Mouse (Mus musculus) midbrain, embryonic 13.5 days (tissue): ENCODE results near the gene Car11. TPM values are rescaled to one million over a fixed set of nuclear protein-coding genes. Genes with fewer than 3 reads are reported as not detected.

Experiments used
- ATAC-seq: fragments of 200-750 bp; cut with Nextera tagmentation; 2 replicates; pipeline ENCODE4 v1.8.0; 2017; ENCODE audit warnings: mild to moderate bottlenecking, moderate TSS enrichment, moderate library complexity
- H3K27ac ChIP-seq: fragments of 300-500 bp; sonication (generic); 2 replicates; pipeline ENCODE4 v1.5.1; 2015; ENCODE audit warnings: inconsistent platforms, mild to moderate bottlenecking, moderate library complexity
- H3K27me3 ChIP-seq: fragments of 300-500 bp; sonication (generic); 2 replicates; pipeline ENCODE4 v1.6.1; 2015; ENCODE audit warnings: mild to moderate bottlenecking, inconsistent platforms
- H3K36me3 ChIP-seq: fragments of 300-500 bp; sonication (generic); 2 replicates; pipeline ENCODE4 v1.6.1; 2015; ENCODE audit warnings: mild to moderate bottlenecking, inconsistent platforms
- H3K4me1 ChIP-seq: fragments of 300-500 bp; sonication (generic); replicated peaks from 2 replicates; pipeline ENCODE4 v1.6.1; 2015; ENCODE audit warnings: inconsistent platforms
- H3K4me2 ChIP-seq: fragments of 300-500 bp; sonication (generic); replicated peaks from 2 replicates; pipeline ENCODE4 v1.6.1; 2015; ENCODE audit warnings: moderate library complexity, mild to moderate bottlenecking, inconsistent platforms
- H3K4me3 ChIP-seq: fragments of 300-500 bp; sonication (generic); replicated peaks from 2 replicates; pipeline ENCODE4 v1.5.1; 2015; ENCODE audit warnings: mild to moderate bottlenecking, inconsistent platforms
- H3K9ac ChIP-seq: fragments of 300-500 bp; sonication (generic); replicated peaks from 2 replicates; pipeline ENCODE4 v1.6.1; 2015; ENCODE audit warnings: mild to moderate bottlenecking, inconsistent platforms
- H3K9me3 ChIP-seq: fragments of 300-500 bp; sonication (generic); 2 replicates; pipeline ENCODE4 v1.6.1; 2016; ENCODE audit warnings: mild to moderate bottlenecking, inconsistent platforms
- WGBS: fragments of 180-500 bp; shearing (Covaris S2); methylation state at CpG from one replicate; pipeline ENCODE4 v1.1.7; 2015; 5-methylcytosine and 5-hydroxymethylcytosine counted together
- polyA plus RNA-seq: library from polyadenylated mRNA; unstranded; fragments of >200 nt; fragmentation: Nextera tagmentation; extraction: Ambion mirVana; gene quantifications from 2 replicates; pipeline ENCODE4 v1.2.1, GENCODE M21; 2015

Car11 gene
- polyA plus RNA-seq, 1 experiment from 2014 or later = 40.0 TPM

- Histone ChIP-seq H3K27ac (no peak overlapping the region), H3K9ac (no peak overlapping the region), H3K4me3 (no peak overlapping the region), H3K9me3 (no peaks in the 10 kb centered on the region), H3K4me2 (no peak overlapping the region), H3K36me3 (no peaks in the 10 kb centered on the region), H3K27me3 (peaks cover 19% of the 10 kb centered on the region), H3K4me1 (no peaks in the 10 kb centered on the region)
- 67% methylated on average over 10 of the region's 10 CpGs for whole genome bisulfite sequencing
- peak; percentile 38 for ATAC-seq
Observed at GRCm38 (mm10) chr7:45739820-45740219, 40.2 kb downstream of the Car11 start.

DNA sequence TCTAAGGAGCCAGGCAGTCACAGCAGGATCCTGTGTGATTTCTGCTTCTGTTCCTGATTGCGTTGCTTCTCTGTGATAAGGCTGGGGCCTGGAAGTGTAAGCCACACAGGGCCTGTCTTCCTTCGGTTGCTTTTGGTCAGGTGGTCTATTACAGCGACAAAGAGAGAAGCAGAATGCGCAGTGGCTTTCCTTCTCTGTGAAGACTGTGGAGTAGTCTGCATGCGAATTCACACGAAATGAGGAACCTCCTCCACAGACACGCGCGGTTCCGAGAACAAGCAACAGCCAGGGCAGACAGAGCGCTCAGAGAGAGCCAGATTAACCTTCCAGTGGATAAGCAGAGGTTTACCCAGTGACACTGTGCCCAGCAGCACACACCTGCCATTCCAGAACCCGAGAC lies 41.7 kb downstream of the Car11 start:
- H3K36me3 ChIP-seq = no peaks in the 10 kb centered on the region
- H3K27me3 ChIP-seq = peaks cover 19% of the 10 kb centered on the region
- no peak overlapping the region for H3K27ac ChIP-seq
- no peaks in the 10 kb centered on the region for H3K9me3 ChIP-seq
- H3K4me2 ChIP-seq = no peak overlapping the region
- no peak for ATAC-seq
- WGBS = 87% methylated on average over 12 of the region's 12 CpGs
- no peaks in the 10 kb centered on the region for H3K4me1 ChIP-seq
- no peak overlapping the region for H3K4me3 ChIP-seq
- H3K9ac ChIP-seq = no peak overlapping the region

- H3K9me3 ChIP-seq = no peaks in the 10 kb centered on the region
- H3K9ac ChIP-seq = no peak overlapping the region
- H3K4me2 ChIP-seq = 0 out of 2 replicates have a peak overlapping the region, but pooled peaks have one; percentile 0
- peaks cover 19% of the 10 kb centered on the region for H3K27me3 ChIP-seq
- no peak overlapping the region for H3K4me3 ChIP-seq
- ATAC-seq = no peak
- no peaks in the 10 kb centered on the region for H3K4me1 ChIP-seq
- 33% methylated on average over 11 of the region's 11 CpGs for WGBS
- H3K27ac ChIP-seq = no peak overlapping the region
- no peaks in the 10 kb centered on the region for H3K36me3 ChIP-seq
Observed at GRCm38 (mm10) chr7:45741777-45742176, 42.1 kb downstream of the Car11 start.

GRCm38 (mm10) chr7:45742338-45742737 lies 42.7 kb downstream of the Car11 start:
- ATAC-seq = no peak
- Histone ChIP-seq H3K27me3 (peaks cover 19% of the 10 kb centered on the region), H3K9ac (no peak overlapping the region), H3K36me3 (no peaks in the 10 kb centered on the region), H3K4me3 (no peak overlapping the region), H3K4me2 (0 out of 2 replicates have a peak overlapping the region, but pooled peaks have one; percentile 0), H3K9me3 (no peaks in the 10 kb centered on the region), H3K4me1 (no peaks in the 10 kb centered on the region), H3K27ac (no peak overlapping the region)
- 29% methylated on average over 19 of the region's 19 CpGs for WGBS

DNA sequence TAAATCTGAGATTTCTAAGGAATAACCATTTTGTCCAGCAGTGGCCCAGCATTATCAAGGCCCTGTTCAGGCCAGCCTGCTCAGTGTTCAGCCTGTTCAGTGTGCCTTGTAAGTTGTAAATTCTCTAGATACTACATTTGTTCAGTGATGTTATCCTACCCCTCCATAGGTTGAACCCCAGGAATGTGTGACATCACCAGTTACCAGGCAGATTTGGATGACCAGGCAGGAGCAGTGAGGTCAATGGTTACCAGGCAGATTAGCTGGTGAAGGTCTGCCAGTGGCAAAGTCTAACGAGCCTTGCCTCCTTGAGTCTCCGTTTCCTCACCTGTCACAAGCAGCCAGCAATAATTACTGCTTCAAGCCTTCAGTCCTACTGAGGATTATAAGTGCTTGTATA lies 44.7 kb downstream of the Car11 start:
- Histone ChIP-seq H3K9me3 (no peaks in the 10 kb centered on the region), H3K27me3 (peaks cover 19% of the 10 kb centered on the region), H3K4me2 (no peak overlapping the region), H3K4me1 (peaks cover 3% of the 10 kb centered on the region), H3K36me3 (no peaks in the 10 kb centered on the region), H3K4me3 (no peak overlapping the region), H3K27ac (no peak overlapping the region), H3K9ac (no peak overlapping the region)
- 28% methylated on average over 2 of the region's 2 CpGs for WGBS
- ATAC-seq = no peak

- H3K36me3 ChIP-seq = no peaks in the 10 kb centered on the region
- whole genome bisulfite sequencing = 64% methylated on average over 6 of the region's 6 CpGs
- H3K9me3 ChIP-seq = no peaks in the 10 kb centered on the region
- peaks cover 11% of the 10 kb centered on the region for H3K27me3 ChIP-seq
- peaks cover 7% of the 10 kb centered on the region for H3K4me1 ChIP-seq
- H3K4me3 ChIP-seq = no peak overlapping the region
- no peak overlapping the region for H3K9ac ChIP-seq
- no peak overlapping the region for H3K27ac ChIP-seq
- H3K4me2 ChIP-seq = no peak overlapping the region
- ATAC-seq = no peak
Observed at GRCm38 (mm10) chr7:45746518-45746917, 46.9 kb downstream of the Car11 start.

- Histone ChIP-seq H3K36me3 (no peaks in the 10 kb centered on the region), H3K27me3 (peaks cover 2% of the 10 kb centered on the region; the same call in 1 of the 2 replicates), H3K4me1 (peaks cover 7% of the 10 kb centered on the region), H3K9me3 (no peaks in the 10 kb centered on the region), H3K4me2 (no peak overlapping the region), H3K4me3 (no peak overlapping the region), H3K9ac (no peak overlapping the region), H3K27ac (no peak overlapping the region)
- ATAC-seq = no peak
- 78% methylated on average over 5 of the region's 5 CpGs for WGBS
Observed at GRCm38 (mm10) chr7:45747450-45747849, 47.8 kb downstream of the Car11 start.

GRCm38 (mm10) chr7:45748110-45748509 lies 48.5 kb downstream of the Car11 start:
- H3K4me1 ChIP-seq = peaks cover 7% of the 10 kb centered on the region
- H3K36me3 ChIP-seq = no peaks in the 10 kb centered on the region
- H3K4me2 ChIP-seq = no peak overlapping the region
- no peak for ATAC-seq
- H3K9me3 ChIP-seq = no peaks in the 10 kb centered on the region
- 86% methylated on average over 7 of the region's 7 CpGs for WGBS
- no peaks in the 10 kb centered on the region for H3K27me3 ChIP-seq
- H3K4me3 ChIP-seq = no peak overlapping the region
- H3K9ac ChIP-seq = no peak overlapping the region
- H3K27ac ChIP-seq = no peak overlapping the region; the same call in 1 of the 2 replicates

GRCm38 (mm10) chr7:45749401-45749800 lies 49.8 kb downstream of the Car11 start:
- WGBS = 61% methylated on average over 8 of the region's 10 CpGs
- H3K4me2 ChIP-seq = no peak overlapping the region
- H3K9ac ChIP-seq = peak overlapping the region; percentile 36; the same call in 1 of the 2 replicates
- ATAC-seq = no peak
- peaks cover 7% of the 10 kb centered on the region for H3K4me1 ChIP-seq
- H3K36me3 ChIP-seq = no peaks in the 10 kb centered on the region
- no peaks in the 10 kb centered on the region for H3K27me3 ChIP-seq
- H3K9me3 ChIP-seq = no peaks in the 10 kb centered on the region
- no peak overlapping the region for H3K27ac ChIP-seq
- H3K4me3 ChIP-seq = no peak overlapping the region

DNA sequence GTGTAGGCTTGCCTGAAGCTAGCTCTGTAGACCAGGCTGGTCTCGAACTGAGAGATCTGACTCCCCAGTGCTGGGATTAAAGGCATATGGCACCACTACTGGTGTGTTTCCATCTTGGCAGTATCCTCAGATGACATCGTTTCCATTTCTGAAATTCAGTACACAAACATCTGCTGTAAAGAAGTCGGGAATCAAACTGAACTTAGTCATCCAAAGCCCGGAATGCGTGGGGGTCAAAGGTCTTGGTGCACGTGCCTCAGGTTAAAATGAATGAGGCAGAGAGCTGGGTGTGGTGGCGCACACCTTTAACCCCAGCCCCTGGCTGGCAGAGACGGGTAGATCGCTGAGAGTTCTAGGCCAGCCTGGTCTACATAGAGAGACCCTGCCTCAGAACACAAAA lies 50.5 kb downstream of the Car11 start:
- H3K27ac ChIP-seq = no peak overlapping the region
- WGBS = 83% methylated on average over 9 of the region's 9 CpGs
- no peaks in the 10 kb centered on the region for H3K27me3 ChIP-seq
- no peaks in the 10 kb centered on the region for H3K36me3 ChIP-seq
- no peak overlapping the region for H3K9ac ChIP-seq
- no peak overlapping the region for H3K4me3 ChIP-seq
- no peak overlapping the region for H3K4me2 ChIP-seq
- no peak for ATAC-seq
- peaks cover 7% of the 10 kb centered on the region for H3K4me1 ChIP-seq
- H3K9me3 ChIP-seq = no peaks in the 10 kb centered on the region

Other genes with a start within 250 kb of the Car11 start
- gene Ftl1, start 240.0 kb upstream of the Car11 start, polyA plus RNA-seq = 6,845 and 7,096 TPM in 2 replicates
- 259 and 265 TPM in 2 replicates for gene Bax, start 232.9 kb upstream of the Car11 start, polyA plus RNA-seq
- 0.22 TPM in 1 of 2 replicates, not detected in the other for gene Tulp2, start 218.0 kb upstream of the Car11 start, polyA plus RNA-seq
- not detected in 2 replicates for gene Gm45808, start 213.0 kb upstream of the Car11 start, polyA plus RNA-seq
- 3.3 and 3.6 TPM in 2 replicates for gene Dhdh, start 211.0 kb upstream of the Car11 start, polyA plus RNA-seq
- 86.7 and 101 TPM in 2 replicates for gene Nucb1, start 189.4 kb upstream of the Car11 start, polyA plus RNA-seq
- 11.7 and 11.9 TPM in 2 replicates for gene Ppp1r15a, start 173.6 kb upstream of the Car11 start, polyA plus RNA-seq
- gene Plekha4, start 173.5 kb upstream of the Car11 start, polyA plus RNA-seq = 0.23 and 0.46 TPM in 2 replicates
- 0.13 and 0.21 TPM in 2 replicates for gene Hsd17b14, start 144.9 kb upstream of the Car11 start, polyA plus RNA-seq
- gene Bcat2, start 129.7 kb upstream of the Car11 start, polyA plus RNA-seq = 20.7 and 24.5 TPM in 2 replicates
- gene Fgf21, start 84.4 kb upstream of the Car11 start, polyA plus RNA-seq = 0.17 TPM in 1 of 2 replicates, not detected in the other
- not detected in 2 replicates for gene Fut1, start 82.6 kb upstream of the Car11 start, polyA plus RNA-seq
- 0.17 TPM in 1 of 2 replicates, not detected in the other for gene Izumo1, start 78.0 kb upstream of the Car11 start, polyA plus RNA-seq
- gene Rasip1, start 72.4 kb upstream of the Car11 start, polyA plus RNA-seq = 7.5 and 9.4 TPM in 2 replicates
- 3.1 and 4.8 TPM in 2 replicates for gene Mamstr, start 59.9 kb upstream of the Car11 start, polyA plus RNA-seq
- 0.06 and 0.09 TPM in 2 replicates for gene Fut2, start 33.4 kb upstream of the Car11 start, polyA plus RNA-seq
- 0.39 and 0.59 TPM in 2 replicates for gene Ntn5, start 15.8 kb upstream of the Car11 start, polyA plus RNA-seq
- gene Sec1, start 5.4 kb upstream of the Car11 start, polyA plus RNA-seq = 0.17 and 0.31 TPM in 2 replicates
- 3.4 and 4.0 TPM in 2 replicates for gene Dbp, start 5.2 kb downstream of the Car11 start, polyA plus RNA-seq
- gene Rpl18, start 15.6 kb downstream of the Car11 start, polyA plus RNA-seq = 643 and 684 TPM in 2 replicates
- 24.3 and 27.1 TPM in 2 replicates for gene Sphk2, start 18.2 kb downstream of the Car11 start, polyA plus RNA-seq
- 1.0 and 1.3 TPM in 2 replicates for gene Fam83e, start 21.4 kb downstream of the Car11 start, polyA plus RNA-seq
- gene Spaca4, start 26.0 kb downstream of the Car11 start, polyA plus RNA-seq = not detected in 2 replicates
- gene Lmtk3, start 83.9 kb downstream of the Car11 start, polyA plus RNA-seq = 22.8 and 24.0 TPM in 2 replicates
- 5.5 and 5.6 TPM in 2 replicates for gene Sult2b1, start 84.8 kb downstream of the Car11 start, polyA plus RNA-seq
- 362 and 363 TPM in 2 replicates for gene Cyth2, start 114.7 kb downstream of the Car11 start, polyA plus RNA-seq
- 0.62 and 0.73 TPM in 2 replicates for gene Kcnj14, start 124.9 kb downstream of the Car11 start, polyA plus RNA-seq
- gene Grwd1, start 131.1 kb downstream of the Car11 start, polyA plus RNA-seq = 39.9 and 41.7 TPM in 2 replicates
- 36.1 and 44.8 TPM in 2 replicates for gene Kdelr1, start 172.9 kb downstream of the Car11 start, polyA plus RNA-seq
- 1.2 and 1.3 TPM in 2 replicates for gene Grin2d, start 178.5 kb downstream of the Car11 start, polyA plus RNA-seq
- 0.28 and 0.66 TPM in 2 replicates for gene Syngr4, start 196.9 kb downstream of the Car11 start, polyA plus RNA-seq
- gene Tmem143, start 197.1 kb downstream of the Car11 start, polyA plus RNA-seq = 5.9 and 6.7 TPM in 2 replicates
- 24.4 and 27.3 TPM in 2 replicates for gene Emp3, start 221.6 kb downstream of the Car11 start, polyA plus RNA-seq
- 3.3 and 4.1 TPM in 2 replicates for gene Ccdc114, start 224.2 kb downstream of the Car11 start, polyA plus RNA-seq